Mouse (Mus musculus): ENCODE data around the gene Gm44805. TPM values are rescaled to one million over a fixed set of nuclear protein-coding genes. Genes with fewer than 3 reads are reported as not detected.

Gene Gm44805
- total RNA-seq, 2 experiments from 2014 or later, result not detected

DNA sequence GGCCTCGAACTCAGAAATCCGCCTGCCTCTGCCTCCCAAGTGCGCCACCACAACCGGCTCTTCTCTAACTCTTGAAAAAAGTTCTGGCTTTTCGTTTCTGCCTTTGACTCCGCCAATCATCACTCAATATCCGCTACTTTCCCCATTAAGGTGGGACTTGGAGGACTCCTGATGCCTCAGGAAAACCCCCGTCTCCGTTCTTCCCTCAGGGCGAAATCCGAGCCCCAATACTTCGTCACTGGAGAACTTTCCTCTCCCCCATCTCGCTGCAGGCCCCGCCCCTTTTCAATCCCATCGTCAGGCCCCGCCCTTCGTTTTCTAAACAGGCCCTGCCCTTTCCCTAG, 53.1 kb downstream of the Gm44805 start:
- DNase-seq (ENCODE audit: low spot score in 2 of 2), result no peak
- H3K4me3 ChIP-seq, result peak overlapping the region; percentile 91
- no peak for TF ChIP-seq CTCF (conservative IDR thresholded peaks at IDR 0.05)
- peak overlapping the region; percentile 86; the same call in 1 of the 2 replicates for H3K27ac ChIP-seq

DNA sequence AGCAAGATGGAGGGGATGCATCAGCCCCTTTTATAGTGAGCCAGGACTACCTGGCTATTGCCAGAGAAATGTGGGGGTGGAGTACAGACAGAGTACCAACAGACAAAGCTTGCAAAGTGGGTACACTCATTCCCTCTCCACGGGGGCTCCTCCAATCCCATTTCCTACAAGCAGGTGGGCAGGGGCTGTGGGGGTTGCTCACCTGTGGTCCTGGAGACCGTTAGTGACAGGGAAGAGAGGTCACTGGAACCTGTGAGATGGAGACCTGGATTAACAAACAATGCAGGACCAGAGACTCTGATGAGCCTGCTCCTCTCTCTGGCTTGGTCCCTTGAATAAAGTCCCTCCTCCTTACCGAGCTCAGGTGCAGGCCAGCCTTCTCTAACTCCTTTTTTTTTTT, 53.5 kb downstream of the Gm44805 start:
- H3K4me3 ChIP-seq, result 0 out of 2 replicates have a peak overlapping the region, but pooled peaks have one; percentile 91
- no peak overlapping the region for H3K27ac ChIP-seq

DNA sequence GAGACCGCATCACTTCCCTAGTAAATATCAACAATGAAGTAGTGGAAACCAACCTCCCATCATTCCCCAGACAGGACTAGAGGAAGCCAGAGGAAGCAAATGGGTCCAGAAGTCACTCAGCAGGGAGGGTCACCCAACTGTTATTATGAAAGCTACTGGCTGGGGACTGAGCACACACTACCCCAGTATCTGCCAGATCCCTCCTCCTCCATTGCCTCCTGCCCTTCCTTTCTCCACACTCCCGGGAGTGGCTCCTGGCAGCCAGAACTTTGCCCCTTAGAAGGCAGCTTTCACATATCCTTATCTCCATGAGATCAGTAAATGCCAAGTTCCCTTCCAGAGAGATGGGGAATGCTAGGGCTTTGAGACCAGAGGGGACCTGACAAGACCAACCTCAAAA, 57.8 kb downstream of the Gm44805 start:
- no peak for TF ChIP-seq CTCF (conservative IDR thresholded peaks at IDR 0.05)
- Histone ChIP-seq H3K27ac (no peak overlapping the region), H3K4me3 (no peak overlapping the region)
- no peak for DNase-seq (ENCODE audit: low spot score in 2 of 2)

More for the DNA sequence above, 53.5 kb downstream of the Gm44805 start:
- no peak for DNase-seq (ENCODE audit: low spot score in 2 of 2)
- no peak for TF ChIP-seq CTCF (conservative IDR thresholded peaks at IDR 0.05)

DNA sequence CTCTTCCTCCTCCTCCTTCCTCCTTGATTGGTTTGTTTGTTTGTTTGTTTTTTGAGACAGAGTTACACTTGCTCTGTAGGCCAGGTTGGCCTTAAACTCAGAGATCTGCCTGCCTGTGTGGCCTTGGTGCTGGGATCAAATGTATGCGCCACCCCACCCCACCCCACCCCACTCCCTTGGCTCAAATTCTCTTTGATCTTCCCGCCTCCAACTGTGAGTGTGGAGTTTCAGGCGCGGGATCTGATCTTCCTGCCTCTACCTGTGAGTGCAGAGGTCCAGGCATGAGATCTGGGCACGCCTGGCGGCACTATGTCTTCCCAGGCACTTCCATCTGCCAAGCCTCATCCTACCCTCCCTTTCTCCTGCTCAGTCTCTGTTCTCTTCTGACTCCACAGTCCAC, 59.0 kb downstream of the Gm44805 start:
- no peak for TF ChIP-seq CTCF (conservative IDR thresholded peaks at IDR 0.05)
- no peak overlapping the region for H3K4me3 ChIP-seq

More for the DNA sequence above, 59.0 kb downstream of the Gm44805 start:
- no peak overlapping the region for H3K27ac ChIP-seq
- DNase-seq (ENCODE audit: low spot score in 2 of 2), result no peak

Other genes with a start within 250 kb of the Gm44805 start
- 10 to 100 TPM; 92.9 to 99.6 TPM for gene Mark4, start 222.6 kb downstream of the Gm44805 start, total RNA-seq (2021)
- gene Exoc3l2, start 218.1 kb downstream of the Gm44805 start, total RNA-seq (2021), result under 1 TPM; 0.10 to 0.38 TPM
- gene Bloc1s3, start 173.1 kb downstream of the Gm44805 start, total RNA-seq (2021), result 1 to 10 TPM; 6.0 to 6.9 TPM
- gene Trappc6a, start 173.0 kb downstream of the Gm44805 start, total RNA-seq (2021), result 10 to 100 TPM; 17.2 to 20.7 TPM
- gene Nkpd1, start 163.6 kb downstream of the Gm44805 start, total RNA-seq (2021), result under 1 TPM; 0.38 to 0.71 TPM
- 100 to 1,000 TPM; 116 to 118 TPM for gene Ppp1r37, start 118.3 kb downstream of the Gm44805 start, total RNA-seq (2021)
- under 1 TPM; 0.81 to 0.95 TPM for gene Zfp296, start 104.1 kb downstream of the Gm44805 start, total RNA-seq (2021)
- gene Gemin7, start 103.8 kb downstream of the Gm44805 start, total RNA-seq (2021), result 10 to 100 TPM; 38.8 to 43.9 TPM
- gene Clasrp, start 76.9 kb downstream of the Gm44805 start, total RNA-seq (2021), result 100 to 1,000 TPM in 1 of 2 experiments, 10 to 100 TPM in 1; 95.4 to 112 TPM
- 10 to 100 TPM in 1 of 2 experiments, 1 to 10 TPM in 1; 9.8 to 11.3 TPM for gene Relb, start 52.0 kb downstream of the Gm44805 start, total RNA-seq (2021)
- gene Clptm1, start 16.4 kb downstream of the Gm44805 start, total RNA-seq (2021), result 100 to 1,000 TPM; 136 to 151 TPM
- not detected for gene Apoc2, start 3.5 kb downstream of the Gm44805 start, total RNA-seq (2021)
- gene Apoc4, start 56 bp upstream of the Gm44805 start, total RNA-seq (2021), result not detected
- 1 to 10 TPM; 3.1 to 3.5 TPM for gene Apoc1, start 11.2 kb upstream of the Gm44805 start, total RNA-seq (2021)
- gene Apoe, start 17.8 kb upstream of the Gm44805 start, total RNA-seq (2021), result 1,000 to 10,000 TPM; 2,242 to 2,264 TPM
- gene Tomm40, start 34.0 kb upstream of the Gm44805 start, total RNA-seq (2021), result 100 to 1,000 TPM; 110 TPM
- gene Nectin2, start 69.1 kb upstream of the Gm44805 start, total RNA-seq (2021), result 1 to 10 TPM; 4.5 to 5.9 TPM
- gene Bcam, start 89.6 kb upstream of the Gm44805 start, total RNA-seq (2021), result 10 to 100 TPM in 1 of 2 experiments, 1 to 10 TPM in 1; 9.2 to 14.8 TPM
- gene Cblc, start 115.4 kb upstream of the Gm44805 start, total RNA-seq (2021), result not detected
- under 1 TPM; 0.46 to 0.83 TPM for gene Bcl3, start 141.3 kb upstream of the Gm44805 start, total RNA-seq (2021)
- gene Gm19345, start 170.6 kb upstream of the Gm44805 start, total RNA-seq (2021), result 1 to 10 TPM in 1 of 2 experiments, under 1 TPM in 1; 0.86 to 1.6 TPM
- gene Ceacam16, start 179.9 kb upstream of the Gm44805 start, total RNA-seq (2021), result not detected
- gene Ceacam19, start 206.5 kb upstream of the Gm44805 start, total RNA-seq (2021), result not detected
- 10 to 100 TPM; 13.6 to 16.3 TPM for gene Pvr, start 239.7 kb upstream of the Gm44805 start, total RNA-seq (2021)